Mouse (Mus musculus) hindbrain, postnatal 0 days (tissue): ENCODE measurements around the gene Pgm3. TPM values are rescaled to one million over a fixed set of nuclear protein-coding genes. Genes with fewer than 3 reads are reported as not detected.

Experiments used
- ATAC-seq: fragments of 200-750 bp; cut with Nextera tagmentation; 2 replicates; pipeline ENCODE4 v1.8.0; 2017; ENCODE audit warnings: mild to moderate bottlenecking, moderate TSS enrichment, moderate library complexity
- DNase-seq: peaks from one replicate; pipeline ENCODE4 v3.0.0-alpha.2; 2015; ENCODE audit warnings: low spot score
- H3K27ac ChIP-seq: fragments of 300-500 bp; sonication (generic); 2 replicates; pipeline ENCODE4 v1.5.1; 2014; ENCODE audit warnings: mild to moderate bottlenecking
- H3K27me3 ChIP-seq: fragments of 300-500 bp; sonication (generic); 2 replicates; pipeline ENCODE4 v1.6.1; 2014; ENCODE audit warnings: low read length, mixed read lengths; ENCODE audit not compliant: insufficient read depth
- H3K36me3 ChIP-seq: fragments of 300-500 bp; sonication (generic); 2 replicates; pipeline ENCODE4 v1.6.1; 2014; ENCODE audit warnings: low read length, mixed read lengths; ENCODE audit not compliant: insufficient read depth
- H3K4me1 ChIP-seq: fragments of 300-500 bp; sonication (generic); 2 replicates; pipeline ENCODE4 v1.6.1; 2014; ENCODE audit warnings: antibody characterized with exemption, low read length, mixed read lengths; ENCODE audit not compliant: insufficient read depth
- H3K4me2 ChIP-seq: fragments of 300-500 bp; sonication (generic); 2 replicates; pipeline ENCODE4 v1.6.1; 2014; ENCODE audit warnings: low read depth, mild to moderate bottlenecking, low read length, moderate library complexity, mixed read lengths
- H3K4me3 ChIP-seq: fragments of 300-500 bp; sonication (generic); 2 replicates; pipeline ENCODE4 v1.5.1; 2014; ENCODE audit warnings: low read length
- H3K9ac ChIP-seq: fragments of 300-500 bp; sonication (generic); replicated peaks from 2 replicates; pipeline ENCODE4 v1.6.1; 2014; ENCODE audit warnings: mild to moderate bottlenecking, low read length, moderate library complexity, mixed read lengths
- H3K9me3 ChIP-seq: fragments of 300-500 bp; sonication (generic); 2 replicates; pipeline ENCODE4 v1.6.1; 2016; ENCODE audit warnings: low read length, mixed read lengths
- CTCF ChIP-seq: IDR thresholded peaks from 2 replicates; pipeline ENCODE4 v1.5.1; 2016; ENCODE audit warnings: antibody characterized with exemption, control low read depth, low read depth
- WGBS: fragments of 180-500 bp; shearing (Covaris S2); extraction: QIAGEN DNeasy Blood & Tissue Kit; methylation state at CpG from one replicate; pipeline ENCODE4 v1.1.7; 2014; 5-methylcytosine and 5-hydroxymethylcytosine counted together
- polyA plus RNA-seq: library from polyadenylated mRNA; unstranded; fragments of >200 nt; fragmentation: Nextera tagmentation; extraction: Ambion mirVana; gene quantifications from 2 replicates; pipeline ENCODE4 v1.2.1, GENCODE M21; 2015
- total RNA-seq: library from RNA; depleted of rRNA; stranded (reverse); fragments of >200 nt; gene quantifications from 2 replicates; pipeline ENCODE4 v1.2.3, GENCODE M21; 2014

Pgm3 gene
- total and polyA plus RNA-seq, 2 experiments from 2014 or later, result 12.4 to 28.9 TPM

GRCm38 (mm10) chr9:86579657-86580056, 8.0 kb upstream of the Pgm3 start:
- Histone ChIP-seq H3K9ac (no peak overlapping the region), H3K9me3 (no peaks in the 10 kb centered on the region), H3K27me3 (no peaks in the 10 kb centered on the region), H3K4me3 (no peak overlapping the region), H3K4me2 (no peak overlapping the region), H3K27ac (no peak overlapping the region), H3K4me1 (no peaks in the 10 kb centered on the region), H3K36me3 (no peaks in the 10 kb centered on the region)
- WGBS, result 91% methylated on average over 10 of the region's 10 CpGs
- TF ChIP-seq CTCF, result no peak
- ATAC-seq (no peak), DNase-seq (no peak)

GRCm38 (mm10) chr9:86575178-86575577, 3.5 kb upstream of the Pgm3 start:
- Histone ChIP-seq H3K27me3 (no peaks in the 10 kb centered on the region), H3K4me3 (no peak overlapping the region), H3K36me3 (no peaks in the 10 kb centered on the region), H3K4me1 (peaks cover 7% of the 10 kb centered on the region), H3K4me2 (no peak overlapping the region), H3K27ac (no peak overlapping the region), H3K9me3 (no peaks in the 10 kb centered on the region), H3K9ac (no peak overlapping the region)
- ATAC-seq, result no peak
- DNase-seq, result no peak
- no peak for TF ChIP-seq CTCF
- 93% methylated on average over 6 of the region's 6 CpGs for WGBS

DNA sequence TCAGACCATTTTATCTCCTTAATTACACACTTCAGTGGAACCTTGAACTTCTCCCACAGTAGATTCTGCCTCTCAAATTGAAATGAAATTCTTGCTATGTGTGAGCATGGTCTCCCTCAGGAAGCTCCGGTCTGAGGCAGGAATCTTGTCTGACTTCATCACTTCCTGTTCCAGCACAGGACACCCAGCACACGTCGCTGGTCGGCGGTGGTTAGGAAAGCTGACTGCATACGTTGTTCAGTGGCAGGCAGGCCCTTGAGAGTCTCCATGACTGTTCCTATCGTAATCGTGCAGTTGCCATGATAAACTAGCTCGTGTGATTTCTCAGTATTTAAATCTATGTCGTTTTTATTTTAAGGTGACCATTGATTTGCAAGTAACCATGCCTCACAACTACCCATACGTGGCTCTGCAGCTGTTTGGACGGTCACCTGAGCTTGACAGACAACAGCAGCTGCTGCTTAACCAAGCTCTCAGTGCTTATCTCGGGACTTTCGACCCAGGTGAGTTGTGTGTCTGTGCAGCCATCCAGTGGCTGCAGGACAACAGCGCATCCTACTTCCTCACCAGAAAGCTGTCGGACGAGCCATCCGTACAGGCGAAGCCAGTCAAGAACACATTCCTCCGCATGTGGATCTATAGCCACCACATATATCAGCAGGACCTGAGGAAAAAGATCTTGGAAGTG, 2.1 kb upstream of the Pgm3 start:
- H3K4me3 ChIP-seq, result no peak overlapping the region
- 90% methylated on average over 20 of the region's 20 CpGs for WGBS
- TF ChIP-seq CTCF, result no peak
- ATAC-seq, result no peak
- no peak for DNase-seq
- H3K4me1 ChIP-seq, result peaks cover 7% of the 10 kb centered on the region
- 0 out of 2 replicates have a peak overlapping the region, but pooled peaks have one; percentile 99 for H3K4me2 ChIP-seq
- no peaks in the 10 kb centered on the region for H3K27me3 ChIP-seq
- H3K9ac ChIP-seq, result no peak overlapping the region
- no peaks in the 10 kb centered on the region for H3K9me3 ChIP-seq
- H3K36me3 ChIP-seq, result no peaks in the 10 kb centered on the region
- no peak overlapping the region for H3K27ac ChIP-seq

DNA sequence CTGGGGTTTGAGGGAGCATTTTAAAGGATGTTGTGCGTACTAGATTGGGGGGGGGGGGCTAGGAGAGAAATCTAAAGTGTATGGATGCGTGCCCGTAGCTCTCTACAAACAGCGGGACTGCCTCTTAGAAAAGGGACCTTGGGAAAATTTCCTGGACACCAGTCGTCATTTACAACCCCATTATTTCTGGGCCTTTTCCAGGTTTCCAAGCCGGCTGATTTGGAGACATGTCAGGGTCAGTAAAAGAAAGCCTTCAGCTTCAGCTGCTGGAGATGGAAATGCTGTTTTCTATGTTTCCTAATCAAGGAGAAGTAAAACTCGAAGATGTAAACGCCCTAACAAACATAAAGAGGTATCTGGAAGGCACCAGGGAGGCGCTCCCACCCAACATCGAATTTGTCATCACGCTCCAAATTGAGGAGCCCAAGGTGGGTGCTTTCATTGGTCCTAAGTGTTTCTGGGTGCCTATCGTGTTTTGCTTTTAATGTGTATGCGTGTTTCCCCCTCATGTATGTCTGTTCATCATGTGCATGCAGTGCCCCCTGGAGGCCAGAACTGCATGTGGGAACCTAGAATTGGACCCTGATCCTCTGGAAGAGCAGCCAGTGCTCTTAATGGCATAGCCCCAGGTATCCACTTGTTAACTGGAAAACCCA, 1.1 kb upstream of the Pgm3 start:
- ATAC-seq (no peak), DNase-seq (peak; percentile 86)
- peaks cover 7% of the 10 kb centered on the region for H3K4me1 ChIP-seq
- H3K4me3 ChIP-seq, result peak overlapping the region; percentile 73
- peak overlapping the region; percentile 99 for H3K4me2 ChIP-seq
- no peaks in the 10 kb centered on the region for H3K27me3 ChIP-seq
- H3K36me3 ChIP-seq, result peaks cover 3% of the 10 kb centered on the region; the same call in 1 of the 2 replicates
- peak overlapping the region; percentile 8; the same call in 1 of the 2 replicates for H3K27ac ChIP-seq
- H3K9ac ChIP-seq, result peak overlapping the region; percentile 70
- WGBS, result 7% methylated on average over 13 of the region's 13 CpGs
- peak; percentile 87 for TF ChIP-seq CTCF
- no peaks in the 10 kb centered on the region for H3K9me3 ChIP-seq

GRCm38 (mm10) chr9:86572196-86572595, 554 bp upstream of the Pgm3 start:
- Histone ChIP-seq H3K4me2 (peak overlapping the region; percentile 99), H3K9ac (peak overlapping the region; percentile 70), H3K27ac (peak overlapping the region; percentile 73), H3K9me3 (no peaks in the 10 kb centered on the region), H3K36me3 (peaks cover 3% of the 10 kb centered on the region; the same call in 1 of the 2 replicates), H3K27me3 (no peaks in the 10 kb centered on the region), H3K4me1 (peaks cover 7% of the 10 kb centered on the region), H3K4me3 (peak overlapping the region; percentile 73)
- DNase-seq (peak; percentile 42), ATAC-seq (peak; percentile 55)
- no peak for TF ChIP-seq CTCF
- under 1% methylated on average over 25 of the region's 25 CpGs for WGBS

- H3K27me3 ChIP-seq, result no peaks in the 10 kb centered on the region
- no peak for ATAC-seq
- peak overlapping the region; percentile 99 for H3K4me2 ChIP-seq
- peaks cover 7% of the 10 kb centered on the region; the same call in 1 of the 2 replicates for H3K36me3 ChIP-seq
- no peak overlapping the region for H3K27ac ChIP-seq
- no peak for DNase-seq
- TF ChIP-seq CTCF, result peak; percentile 24; the same call in 1 of the 2 replicates
- H3K9me3 ChIP-seq, result no peaks in the 10 kb centered on the region
- 23% methylated on average over 8 of the region's 8 CpGs for WGBS
- peak overlapping the region; percentile 70; the same call in 1 of the 2 replicates for H3K9ac ChIP-seq
- H3K4me3 ChIP-seq, result peak overlapping the region; percentile 73
- H3K4me1 ChIP-seq, result peaks cover 7% of the 10 kb centered on the region
These were observed 696 bp downstream of the Pgm3 start for GRCm38 (mm10) chr9:86570946-86571345.
